In the genomic region with DNA sequence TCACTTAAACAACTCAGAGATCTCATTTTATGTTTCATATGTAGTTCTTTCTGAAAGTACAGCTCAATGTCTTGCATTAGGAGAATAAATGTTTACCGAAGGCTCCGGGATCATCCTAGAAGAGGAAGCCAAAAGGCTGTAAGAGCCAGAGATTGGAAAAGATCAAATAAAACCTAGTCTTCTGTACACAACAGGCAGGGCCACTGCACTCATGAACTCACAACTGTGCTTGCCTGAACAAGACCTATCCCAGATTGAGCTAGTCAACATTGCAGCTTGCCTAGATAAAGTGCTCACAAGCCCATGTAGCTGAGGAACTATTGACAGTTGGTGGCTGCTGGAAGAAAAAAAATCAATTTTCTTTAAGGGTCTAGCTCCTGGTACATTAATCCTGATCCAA, we compare ENCODE assay signal across 25 mouse cellular contexts. TPM values are rescaled to one million over a fixed set of nuclear protein-coding genes. Genes with fewer than 3 reads are reported as not detected.
DNase-seq lines count a peak whose midpoint lies in the region; ATAC-seq and TF ChIP-seq lines count a peak whose summit lies in the region.
"Had no signal": no experiment of that assay in that cellular context is flagged by ENCODE, and none has a peak within 500 bp of the region (broad histone marks: within the 10 kb centered on the region; RNA-seq: fewer than 3 reads in every experiment).

No protein-coding gene starts in this region.

- no peak overlapping the region for H3K9ac ChIP-seq in liver, adult 2 months (ENCODE audit: low read depth, low read length)
- no peak overlapping the region for H3K9ac ChIP-seq in liver, postnatal 0 days (replicated peaks)

- peak; percentile 92 for DNase-seq in liver, adult 2 months (ENCODE audit: extremely low read depth, low read depth, low spot score)
- no peak for DNase-seq in liver, postnatal 0 days
- peak; percentile 47 for DNase-seq in urinary bladder, postnatal 14 days (ENCODE audit: low spot score)
- DNase-seq in urinary bladder, adult 2 months (ENCODE audit: low spot score) = no peak
- DNase-seq: adrenal gland, adult 2 months; adrenal gland, adult 8-10 months; adrenal gland, postnatal 10 days; adrenal gland, postnatal 14 days; adrenal gland, postnatal 25 days; adrenal gland, postnatal 36 days; B cell, adult 2 months; cerebellum, adult 11 months; cerebellum, adult 11-12 months; cerebellum, adult 18-20 months had no signal

- H3K4me1 ChIP-seq in liver, adult 2 months (ENCODE audit: control insufficient read depth, insufficient read depth, low read length) = 0 out of 2 replicates have a peak, but pooled peaks cover 1% of the 10 kb centered on the region
- H3K4me1 ChIP-seq in liver, postnatal 0 days (ENCODE audit: insufficient read depth) = no peaks in the 10 kb centered on the region

- H3K4me2 ChIP-seq in liver, postnatal 0 days (ENCODE audit: low read depth, low read length) = no peak overlapping the region

- TF ChIP-seq CTCF in liver, adult 2 months (IDR thresholded peaks at IDR 0.05; ENCODE audit: low read depth, low read length) = no peak
- TF ChIP-seq CTCF in liver, postnatal 0 days (IDR thresholded peaks at IDR 0.05; ENCODE audit: low read depth) = no peak

- H3K27me3 ChIP-seq in liver, adult 2 months (ENCODE audit: control insufficient read depth, insufficient read depth, low read length) = no peaks in the 10 kb centered on the region
- no peaks in the 10 kb centered on the region for H3K27me3 ChIP-seq in liver, postnatal 0 days (ENCODE audit: insufficient read depth, low read length)
- H3K27me3 ChIP-seq: CH12.LX, Patski had no signal

- TF ChIP-seq EP300 in liver, postnatal 0 days (IDR thresholded peaks at IDR 0.05; ENCODE audit: low read depth) = no peak

- WGBS in liver, adult 2 months = 24% methylated on average over 2 of the region's 2 CpGs
- 74% methylated on average over 2 of the region's 2 CpGs for WGBS in liver, postnatal 0 days (ENCODE audit: insufficient replicate concordance)

- no peaks in the 10 kb centered on the region for H3K79me2 ChIP-seq in liver, adult 2 months (ENCODE audit: control insufficient read depth, insufficient read depth, low read length)

- H3K4me3 ChIP-seq in liver, adult 2 months (ENCODE audit: insufficient read depth, low read depth, low read length) = no peak overlapping the region
- H3K4me3 ChIP-seq in liver, postnatal 0 days (ENCODE audit: low read depth, low read length) = no peak overlapping the region

- no peaks in the 10 kb centered on the region for H3K36me3 ChIP-seq in liver, adult 2 months (ENCODE audit: control insufficient read depth, insufficient read depth, low read length)
- H3K36me3 ChIP-seq in liver, postnatal 0 days (replicated peaks; ENCODE audit: insufficient read depth, low read length) = no peaks in the 10 kb centered on the region
- H3K36me3 ChIP-seq: G1E had no signal

- no peaks in the 10 kb centered on the region for H3K9me3 ChIP-seq in liver, postnatal 0 days (ENCODE audit: low read length)
- H3K9me3 ChIP-seq: G1E had no signal

- TF ChIP-seq POLR2A in liver, adult 2 months (IDR thresholded peaks at IDR 0.05; ENCODE audit: extremely low read depth, insufficient read depth, low read length) = no peak

- no peak for ATAC-seq in liver, postnatal 0 days
- ATAC-seq: activated CD4-positive, CD25-positive, alpha-beta regulatory T cell, adult 4 months; CD4-positive, CD25-positive, alpha-beta regulatory T cell, adult 4 months; Patski had no signal

- H3K27ac ChIP-seq in liver, adult 2 months (replicated peaks; ENCODE audit: insufficient read depth, low read depth, low read length) = no peak overlapping the region
- H3K27ac ChIP-seq in liver, postnatal 0 days (ENCODE audit: low read depth) = no peak overlapping the region

RNA-seq across cellular contexts. Expression of a gene that starts 42.5 kb away (rescaled TPM):
- total RNA-seq in liver, adult 2 months (2014; rRNA removed) = 0.60 and 0.65 TPM in 2 replicates
- 0.11 and 0.12 TPM in 2 replicates for polyA plus RNA-seq in liver, adult 2 months (2012; rRNA removed)
- polyA plus RNA-seq in liver, postnatal 0 days (2015; fragmentation: Nextera tagmentation; extraction: Ambion mirVana) = 0.11 and 0.13 TPM in 2 replicates
- polyA plus RNA-seq in urinary bladder, adult 2 months (2012; rRNA removed) = 9.3 and 12.0 TPM in 2 replicates
- total RNA-seq: CH12.LX, MEL had no signal
- polyA plus RNA-seq: C2C12; CD4-positive, CD25-positive, alpha-beta regulatory T cell, adult 4 months; G1E; Patski had no signal

RNA-seq across cellular contexts. Expression of a gene that starts 55.8 kb away (rescaled TPM):
- not detected in 2 replicates for total RNA-seq in liver, adult 2 months (2014; rRNA removed)
- not detected in 2 replicates for polyA plus RNA-seq in liver, adult 2 months (2012; rRNA removed)
- 0.14 TPM in 1 of 2 replicates, not detected in the other for polyA plus RNA-seq in liver, postnatal 0 days (2015; fragmentation: Nextera tagmentation; extraction: Ambion mirVana)
- polyA plus RNA-seq in urinary bladder, adult 2 months (2012; rRNA removed) = 0.31 and 0.56 TPM in 2 replicates
- total RNA-seq: adrenal gland, adult 18-20 months; adrenal gland, adult 2 months; adrenal gland, adult 8-10 months; adrenal gland, postnatal 10 days; adrenal gland, postnatal 14 days; adrenal gland, postnatal 25 days; adrenal gland, postnatal 36 days; adrenal gland, postnatal 4 days; CH12.LX; ES-E14; MEL had no signal
- polyA plus RNA-seq: activated CD4-positive, CD25-positive, alpha-beta regulatory T cell, adult 4 months; adrenal gland, adult 2 months; brain, embryonic 14.5 days; C2C12; CD4-positive, CD25-positive, alpha-beta regulatory T cell, adult 4 months; G1E; Patski had no signal

Comparison
In these comparisons a context has a peak if more than half of its experiments do, and no peak if none do; other contexts are left out.
1. DNase-seq: peak in liver, adult 2 months (single experiment) and urinary bladder, postnatal 14 days (single experiment); none in liver, postnatal 0 days (single experiment) and urinary bladder, adult 2 months (single experiment).